Mouse (Mus musculus) lung, postnatal 0 days (tissue): ENCODE data around the gene Man1c1.

Experiments
- CTCF ChIP-seq: IDR thresholded peaks from 2 replicates; pipeline ENCODE4 v1.5.1; 2016; ENCODE audit warnings: antibody characterized with exemption, mild to moderate bottlenecking
- EP300 ChIP-seq: IDR thresholded peaks from 2 replicates; pipeline ENCODE4 v1.6.1; 2016; ENCODE audit warnings: antibody characterized with exemption, mild to moderate bottlenecking, control low read depth

GRCm38 (mm10) chr4:134725735-134726345, 21.8 kb upstream of the Man1c1 start:
- peak; percentile 65 for TF ChIP-seq CTCF
- peak; percentile 53; the same call in 1 of the 2 replicates for TF ChIP-seq EP300
